Mouse (Mus musculus) retina, postnatal 7 days (tissue): ENCODE measurements around the gene Rdh16.
"Not testable (repeated sequence)": the region's sequence is repeated elsewhere in the genome, so short reads cannot be mapped to it uniquely, and the experiment has no call there.

Experiments
- DNase-seq: peaks from one replicate; pipeline ENCODE4 v3.0.0-alpha.2; 2012; ENCODE audit warnings: low read depth, low spot score

Rdh16 gene

DNA sequence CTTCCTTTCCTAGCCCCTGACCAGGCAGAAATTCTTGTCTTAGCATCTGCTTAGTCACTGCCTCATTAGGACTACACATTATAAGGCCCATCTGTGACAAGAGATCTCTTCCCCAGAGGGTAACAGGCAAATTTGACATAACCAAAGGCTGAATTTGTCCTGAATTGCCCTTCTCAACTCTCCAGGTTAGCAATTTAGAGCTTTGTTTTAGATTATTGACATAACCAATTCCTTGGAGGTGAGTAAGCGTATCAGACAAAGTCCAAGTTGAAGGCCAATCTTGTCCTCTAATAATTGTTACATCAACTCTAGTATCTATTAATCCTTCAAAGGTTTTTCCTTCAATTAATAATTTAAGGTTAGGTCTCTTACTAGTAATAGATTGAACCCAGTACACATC is 33.2 kb downstream of the Rdh16 start:
- DNase-seq = not testable (repeated sequence)

DNA sequence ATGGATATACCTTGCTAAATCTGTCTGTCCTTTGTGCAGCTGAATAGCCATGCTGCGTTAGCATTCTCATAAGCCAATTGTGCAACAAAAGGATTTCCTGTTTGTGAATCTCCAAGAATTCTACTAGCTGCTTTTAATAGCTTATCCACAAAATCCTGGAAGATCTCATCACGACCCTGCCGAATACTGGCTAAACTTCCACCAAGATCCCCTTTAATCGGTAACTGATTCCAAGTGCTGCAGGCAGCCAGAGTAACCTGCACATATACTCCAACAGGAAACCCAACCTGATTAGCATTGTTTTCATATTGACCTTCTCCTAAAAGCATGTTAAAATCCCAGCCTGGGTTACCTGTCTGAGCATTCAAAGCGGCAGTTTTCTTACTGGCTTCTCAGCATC is 34.3 kb downstream of the Rdh16 start:
- no peak for DNase-seq

DNA sequence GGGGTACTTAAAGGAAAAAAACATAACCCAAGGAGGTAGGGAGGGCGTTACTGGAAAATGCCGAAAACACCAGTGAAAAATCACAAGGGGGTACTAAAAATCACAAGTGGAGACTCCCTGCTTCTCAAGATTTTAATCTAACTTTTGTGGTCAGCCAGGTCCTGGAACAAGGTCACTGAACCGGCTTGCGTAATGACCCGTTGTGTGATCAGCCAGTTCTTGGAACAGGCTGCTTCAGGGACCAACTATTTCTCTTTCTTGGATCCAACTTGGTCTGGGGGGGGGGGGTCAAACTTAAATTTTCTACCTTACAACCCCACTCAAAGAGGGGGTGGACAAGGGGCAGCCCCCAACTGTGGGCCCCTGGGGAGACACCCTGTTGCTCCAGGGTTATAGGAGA is 36.8 kb downstream of the Rdh16 start:
- DNase-seq = not testable (repeated sequence)

DNA sequence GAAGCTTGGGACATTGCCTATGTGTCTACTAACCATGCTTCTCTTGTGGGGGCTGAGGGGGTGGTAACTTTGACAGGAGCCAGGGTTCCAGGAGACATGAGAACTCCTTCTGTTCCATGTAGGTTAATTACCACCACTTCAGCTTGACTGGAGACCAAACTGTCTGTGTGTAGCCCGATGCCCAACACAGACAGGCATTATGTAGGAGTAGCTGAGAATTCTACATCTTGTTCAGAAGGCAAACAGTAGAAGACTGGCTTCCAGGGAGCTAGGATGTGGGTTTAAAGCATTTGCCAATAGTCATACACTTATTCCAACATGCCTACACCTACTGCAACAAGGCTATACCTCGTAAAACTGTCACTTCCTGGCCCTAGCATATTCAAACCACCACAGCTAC is 37.6 kb downstream of the Rdh16 start:
- no peak for DNase-seq

DNA sequence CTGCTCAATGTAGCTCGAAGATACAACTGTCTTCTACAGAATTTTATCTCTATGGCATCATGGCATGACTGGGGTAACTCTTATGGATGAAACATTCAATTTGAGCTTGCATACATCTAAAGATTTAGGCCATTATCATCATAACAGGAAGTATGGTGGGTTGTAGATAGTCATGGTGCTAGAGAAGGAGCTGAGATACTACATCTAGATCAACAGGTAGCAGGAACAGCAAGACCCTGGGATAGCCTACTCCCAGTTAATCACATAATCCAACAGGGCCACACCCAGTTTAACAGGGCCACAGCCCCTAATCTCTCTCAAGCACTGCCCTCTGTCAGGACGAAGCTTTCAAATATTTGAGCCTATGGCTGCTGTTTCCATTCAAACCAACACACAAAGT is 39.8 kb downstream of the Rdh16 start:
- no peak for DNase-seq

DNA sequence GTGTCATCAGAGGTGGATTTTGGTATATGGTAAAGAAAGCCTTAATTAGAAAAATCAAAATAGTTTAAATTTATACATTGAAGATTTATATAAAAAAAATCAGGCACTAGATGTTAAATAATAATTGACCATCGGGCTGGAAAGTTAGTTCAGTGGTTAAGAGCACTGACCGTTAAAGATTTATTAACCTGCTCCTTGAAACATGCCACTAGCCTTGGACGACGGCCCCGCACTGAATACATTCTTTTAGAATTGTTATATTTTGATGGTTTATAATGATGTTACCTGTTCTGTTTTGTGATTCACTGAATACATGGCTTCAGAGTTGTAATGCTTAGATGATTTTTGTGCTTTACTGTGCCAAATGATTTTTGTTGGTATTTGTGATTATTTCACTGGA is 45.0 kb downstream of the Rdh16 start:
- not testable (repeated sequence) for DNase-seq

DNA sequence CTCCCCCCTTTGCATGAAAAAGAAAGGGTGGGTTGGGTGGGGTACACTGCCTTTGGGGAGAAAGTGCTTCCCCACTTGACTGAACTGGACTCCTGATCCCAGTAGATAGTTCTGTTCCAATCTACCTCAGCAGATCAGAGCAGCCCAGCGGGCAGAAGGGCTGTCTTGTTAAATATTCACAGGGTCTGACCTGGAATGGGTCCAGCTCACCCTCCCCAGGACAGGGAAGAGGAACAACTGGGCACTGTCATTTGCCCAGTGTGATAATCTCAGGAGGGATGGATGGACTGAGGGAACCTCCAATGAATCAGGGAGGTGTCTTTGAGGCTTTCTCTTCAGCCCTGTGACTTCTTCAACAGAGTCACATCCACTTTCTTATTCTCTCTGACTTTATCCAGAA is 47.1 kb downstream of the Rdh16 start:
- DNase-seq = no peak

DNA sequence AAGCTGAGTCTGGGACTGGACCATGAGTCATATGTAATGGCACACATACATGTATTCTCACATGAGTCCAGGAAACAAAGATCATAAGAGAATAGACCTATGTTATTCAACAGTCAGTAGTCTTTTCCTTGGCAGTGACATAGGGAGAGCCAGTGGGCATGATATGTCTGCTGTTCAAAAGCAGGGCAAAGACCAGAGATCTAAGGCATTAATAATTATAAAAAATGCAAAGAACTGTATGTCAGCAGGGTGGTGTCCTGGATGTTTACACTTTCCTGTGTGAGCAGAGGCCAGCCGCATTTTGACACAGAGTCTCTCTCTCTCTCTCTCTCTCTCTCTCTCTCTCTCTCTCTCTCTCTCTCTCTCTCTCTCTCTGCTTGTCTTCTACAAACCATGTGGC is 48.7 kb downstream of the Rdh16 start, which contains the start of gene Rdh19:
Gene Rdh19, plus strand, starts transcription at position 301 of the 400 bp plus-strand sequence.
- DNase-seq = no peak

DNA sequence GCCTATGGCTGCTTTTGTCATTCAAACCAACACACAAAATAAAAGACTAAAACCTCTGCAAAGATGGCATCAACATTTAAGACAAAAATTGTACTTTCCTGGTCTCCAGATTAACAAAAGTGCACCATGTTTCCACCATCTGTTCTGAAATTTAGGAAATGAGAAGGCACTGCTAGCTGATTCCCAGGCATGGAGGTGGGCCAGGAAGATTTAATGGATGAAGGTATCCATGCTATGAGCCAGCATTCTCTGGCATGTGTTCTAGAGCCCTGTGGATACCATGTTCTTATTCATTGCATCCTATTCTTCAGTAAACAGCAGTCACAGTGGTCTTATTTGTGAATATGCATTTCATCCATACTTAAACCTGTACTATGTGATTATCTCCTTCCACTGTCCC is 55.4 kb downstream of the Rdh16 start:
- DNase-seq = no peak

DNA sequence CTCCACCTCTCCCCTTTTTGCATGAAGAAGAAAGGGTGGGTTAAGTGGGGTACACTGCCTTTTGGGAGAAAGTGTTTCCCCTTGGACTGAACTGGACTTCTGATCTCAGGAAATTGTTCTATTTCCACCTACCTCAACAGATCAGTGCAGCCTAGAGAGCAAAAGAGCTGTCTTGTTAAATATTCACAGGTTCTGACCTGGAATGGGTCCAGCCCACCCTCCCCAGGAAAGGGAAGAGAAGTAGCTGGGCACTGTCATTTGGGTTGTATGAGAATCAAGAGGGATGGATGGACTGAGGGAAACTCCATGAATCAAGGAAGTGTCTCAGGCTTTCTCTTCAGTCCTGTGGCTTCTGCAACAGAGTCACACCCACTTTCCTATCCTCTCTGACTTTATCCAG is 64.0 kb downstream of the Rdh16 start:
- DNase-seq = no peak

DNA sequence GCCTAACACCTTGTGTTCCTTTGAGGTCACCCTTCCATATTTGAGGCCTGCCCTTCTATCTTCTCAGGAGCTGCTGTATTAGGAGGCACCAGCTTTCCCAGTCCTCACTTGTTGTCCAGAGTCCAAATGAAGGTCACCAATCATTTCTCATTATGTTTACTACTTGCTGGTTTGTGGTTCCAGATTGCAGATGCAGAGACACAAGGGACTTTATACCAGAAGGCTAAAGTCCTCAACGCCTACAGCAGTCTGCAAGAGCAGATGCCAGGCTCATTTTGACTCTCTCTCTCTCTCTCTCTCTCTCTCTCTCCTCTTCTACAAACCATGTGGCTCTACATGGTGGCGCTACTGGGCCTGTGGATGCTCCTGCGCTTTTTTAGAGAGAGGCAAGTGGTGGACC is 65.3 kb downstream of the Rdh16 start, which contains the start of gene Rdh16f2:
Gene Rdh16f2, plus strand, starts transcription at position 243 of the 400 bp plus-strand sequence.
- DNase-seq = no peak

DNA sequence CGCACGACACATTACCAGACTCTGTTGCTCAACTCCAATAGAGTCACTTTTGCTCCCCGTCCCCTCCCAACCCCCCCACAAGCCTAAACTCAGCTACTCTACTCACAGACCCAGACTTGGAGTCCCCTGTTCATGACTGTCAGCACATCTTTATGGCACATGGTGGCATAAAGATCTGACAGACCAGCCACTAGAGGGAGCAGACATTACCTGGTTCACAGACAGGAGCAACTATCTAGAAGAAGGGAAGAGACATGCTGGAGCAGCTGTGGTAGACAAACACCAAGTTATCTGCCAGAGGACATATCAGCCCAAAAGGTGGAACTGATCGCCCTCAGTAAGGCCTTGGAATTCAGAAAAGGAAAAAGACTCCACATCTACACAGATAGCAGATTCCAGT is 71.5 kb downstream of the Rdh16 start:
- DNase-seq = no peak

DNA sequence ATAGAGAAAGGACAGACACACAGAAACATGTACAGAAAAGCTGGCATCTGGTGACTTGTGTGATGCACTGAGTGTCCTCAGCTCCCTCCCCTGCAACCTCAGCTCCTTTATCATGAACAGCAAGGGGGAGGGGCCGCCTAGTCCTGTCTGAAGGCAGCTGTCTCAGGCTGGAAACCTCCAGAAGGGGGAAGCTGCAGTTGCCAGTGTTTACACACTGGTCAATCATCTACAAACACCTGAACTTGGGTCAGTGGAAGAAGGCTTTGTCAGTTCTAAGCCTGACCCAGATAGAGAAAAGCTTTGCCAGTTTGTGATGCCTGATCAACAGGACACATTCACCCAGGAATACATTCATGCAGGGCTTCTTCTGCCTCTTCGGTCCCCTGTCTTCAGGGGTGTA is 76.7 kb downstream of the Rdh16 start:
- no peak for DNase-seq

DNA sequence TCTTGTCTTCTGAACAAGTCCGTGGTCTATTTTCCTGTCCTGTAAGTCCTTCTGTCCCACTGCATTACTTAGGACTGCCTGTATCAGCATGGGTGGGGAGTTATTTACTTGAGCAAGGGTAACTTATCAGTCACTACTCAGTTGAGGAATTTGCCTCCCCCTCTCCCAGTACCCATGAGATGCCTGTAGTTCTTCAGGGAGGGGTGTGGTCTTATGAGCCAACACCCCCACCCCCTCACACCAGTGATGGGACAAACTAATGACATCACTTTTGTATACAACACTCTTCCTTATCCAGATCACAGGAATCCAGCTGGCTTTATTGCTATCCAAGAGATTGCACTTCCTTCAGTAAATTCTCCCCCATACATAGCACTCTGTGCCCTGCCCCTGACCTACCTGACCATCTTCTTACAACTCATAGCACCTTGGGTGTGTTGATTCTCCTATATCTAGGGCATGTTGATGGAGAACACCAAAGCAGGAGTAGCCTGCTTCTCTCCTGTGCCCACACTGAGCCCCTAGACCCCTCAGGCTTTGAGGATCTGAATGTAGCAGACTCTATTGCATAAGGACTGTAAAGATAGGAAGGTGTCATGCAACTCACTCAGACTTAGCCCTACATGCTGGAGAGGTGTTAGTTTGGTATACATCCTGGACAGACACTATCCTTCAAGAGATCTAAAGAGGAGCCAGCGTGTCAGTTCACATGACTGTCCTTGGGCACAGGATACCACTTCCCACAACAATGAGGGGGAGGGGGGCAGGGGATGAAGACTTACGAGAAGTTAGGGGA is 77.5 kb downstream of the Rdh16 start:
- no peak for DNase-seq

DNA sequence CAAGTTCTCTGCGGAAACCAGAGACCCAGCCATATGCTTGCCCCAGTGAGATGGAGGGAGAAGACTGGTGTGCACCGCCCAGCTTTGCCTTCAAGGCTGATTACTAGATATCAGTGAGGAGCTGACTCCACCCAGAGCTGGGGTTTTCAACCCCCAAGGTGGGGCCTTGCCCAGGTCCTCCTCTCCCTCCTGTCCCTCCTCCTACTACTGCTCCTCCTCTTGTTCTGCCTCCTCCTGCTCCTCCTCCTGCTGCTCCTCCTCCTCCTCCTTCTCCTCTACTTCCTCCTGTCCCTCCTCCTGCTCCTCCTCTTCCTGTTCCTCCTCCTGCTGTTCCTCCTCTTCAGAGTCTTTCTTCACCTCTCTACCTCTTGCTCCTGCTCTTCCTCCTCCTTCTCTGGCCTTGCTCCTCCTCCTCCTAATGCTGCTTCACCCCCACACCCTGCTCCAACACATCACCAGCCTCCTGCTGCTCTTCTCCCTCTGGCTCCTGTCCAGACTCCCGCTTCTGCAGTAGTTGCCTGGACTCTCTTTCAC is 78.3 kb downstream of the Rdh16 start:
- no peak for DNase-seq

DNA sequence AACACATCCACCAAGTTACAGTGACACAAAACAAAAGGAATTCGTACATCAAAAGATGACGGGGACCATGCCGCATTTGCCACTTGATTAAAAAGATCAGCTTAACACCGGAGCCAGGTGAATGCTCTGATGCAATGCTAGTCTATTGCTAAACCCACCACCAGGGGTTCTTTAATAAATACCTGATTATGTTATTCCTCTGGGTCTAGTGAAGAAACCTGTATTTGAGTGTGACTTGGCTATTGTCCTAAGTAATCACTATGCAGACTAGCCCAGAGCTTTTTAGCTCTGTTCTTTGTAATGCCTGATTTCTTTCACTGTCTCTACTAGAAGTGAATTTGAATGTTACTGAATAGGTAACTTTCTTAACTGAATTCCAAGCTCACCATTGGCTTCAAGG is 80.1 kb downstream of the Rdh16 start:
- DNase-seq = no peak

DNA sequence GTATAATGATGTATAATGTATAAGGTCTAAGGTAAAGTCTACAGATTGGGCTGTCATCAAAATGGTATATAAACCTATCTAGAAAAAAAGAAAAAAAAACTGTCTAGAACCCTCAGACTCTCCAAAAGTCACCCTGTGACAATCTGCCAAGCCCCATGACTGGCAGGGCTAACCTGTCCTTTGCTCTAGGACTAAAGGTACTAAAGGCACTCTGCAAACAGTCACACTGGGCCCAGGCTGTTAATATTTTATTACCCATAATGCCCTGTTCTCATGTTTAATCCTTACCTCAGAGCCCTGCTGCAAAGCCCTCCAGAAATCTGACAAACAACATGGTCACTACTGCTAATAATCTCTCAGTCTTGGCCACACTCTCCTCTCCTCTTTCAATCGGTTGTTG is 85.6 kb downstream of the Rdh16 start:
- no peak for DNase-seq

DNA sequence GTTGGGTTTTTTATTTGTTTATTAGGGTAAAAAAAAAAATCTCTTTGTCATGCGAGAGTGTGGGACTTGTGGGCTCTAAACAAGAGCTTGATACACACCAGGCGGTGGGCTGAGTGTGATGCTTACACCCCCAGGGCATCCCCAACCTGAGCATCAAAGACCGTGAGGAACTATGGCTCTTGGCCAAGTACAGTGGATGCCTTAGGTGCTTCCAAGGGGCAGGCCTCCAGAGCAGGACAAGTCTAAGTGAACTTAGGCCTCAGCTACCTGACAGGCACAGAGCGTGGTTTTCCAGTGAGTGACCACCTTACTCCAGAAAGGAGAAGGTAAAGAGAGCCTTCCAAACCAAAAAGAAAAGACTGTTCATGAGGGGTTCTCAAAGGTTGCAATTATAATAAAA is 86.0 kb downstream of the Rdh16 start:
- no peak for DNase-seq

DNA sequence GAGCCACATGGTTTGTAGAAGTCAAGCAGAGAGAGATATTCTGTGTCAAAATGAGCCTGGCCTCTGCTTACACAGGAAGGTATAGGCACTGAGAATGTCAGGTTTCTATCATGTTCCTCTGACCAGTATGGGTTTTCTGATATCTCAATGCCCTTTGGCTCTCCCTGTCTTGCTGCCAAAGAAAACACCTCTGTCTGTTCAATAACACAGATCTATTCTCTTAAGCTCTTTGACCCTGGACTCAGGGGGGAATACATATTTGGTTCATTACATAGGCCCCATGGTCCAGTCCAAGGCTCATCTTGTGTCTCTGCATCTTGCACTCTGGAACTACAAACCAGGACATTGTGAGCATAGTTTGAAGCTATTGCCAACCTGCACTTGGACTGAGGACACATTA is 87.7 kb downstream of the Rdh16 start, which contains the start of gene Rdh7:
Gene Rdh7, minus strand, starts transcription at position 213 of the 400 bp plus-strand sequence.
- no peak for DNase-seq

DNA sequence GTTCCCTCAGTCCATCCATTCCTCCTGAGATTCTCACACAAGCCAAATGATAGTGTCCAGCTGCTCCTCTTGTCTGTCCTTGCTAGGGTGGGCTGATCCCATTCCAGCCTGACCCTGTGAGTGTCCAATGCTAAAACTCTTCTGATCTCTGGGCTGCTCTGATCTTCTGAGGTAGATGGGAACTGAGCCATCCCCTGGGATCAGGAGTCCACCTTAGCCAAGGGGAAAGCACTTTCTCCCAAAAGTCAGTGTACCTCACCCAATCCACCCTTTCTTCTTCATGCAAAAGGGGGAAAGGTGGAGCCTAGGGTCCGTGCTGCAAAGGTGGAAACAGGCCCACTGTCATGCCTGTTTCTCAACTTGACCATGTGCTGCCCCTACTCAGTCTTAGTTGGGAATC is 90.5 kb downstream of the Rdh16 start:
- DNase-seq = no peak

DNA sequence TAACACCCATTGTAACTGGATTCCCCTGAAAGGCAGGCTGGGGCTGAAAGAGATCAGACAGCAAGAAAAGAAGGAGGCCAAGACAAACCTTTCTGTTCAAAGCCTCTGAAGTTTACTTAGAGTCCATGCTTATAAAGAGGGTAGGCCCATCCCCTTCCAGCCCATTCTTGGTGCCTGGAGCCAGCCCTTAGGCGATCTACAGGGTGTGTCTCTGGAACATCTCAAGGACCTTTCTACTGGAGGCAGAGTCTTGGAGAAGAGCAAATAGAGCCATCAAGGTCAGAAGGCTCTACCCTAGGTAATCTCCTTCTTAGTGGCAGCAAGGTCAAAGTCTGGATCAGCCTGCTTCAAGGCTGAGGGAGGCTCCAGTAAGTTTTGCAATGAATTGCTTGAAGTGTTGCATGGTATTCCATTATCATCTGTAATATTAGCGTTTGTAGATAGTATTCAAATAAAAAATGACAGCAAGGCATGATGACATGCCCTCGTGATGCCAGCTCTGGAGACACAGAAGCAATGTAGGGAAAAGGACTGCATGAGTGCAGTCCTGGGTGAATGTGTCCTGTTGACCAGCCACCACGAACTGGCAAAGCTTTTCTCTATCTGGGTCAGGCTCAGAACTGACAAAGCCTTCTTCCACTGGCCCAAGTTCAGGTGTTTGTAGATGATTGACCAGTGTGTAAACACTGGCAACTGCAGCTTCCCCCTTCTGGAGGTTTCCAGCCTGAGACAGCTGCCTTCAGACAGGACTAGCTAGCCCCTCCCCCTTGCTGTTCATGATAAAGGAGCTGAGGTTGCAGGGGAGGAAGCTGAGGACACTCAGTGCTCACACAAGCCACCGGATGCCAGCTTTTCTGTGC is 92.4 kb downstream of the Rdh16 start:
- DNase-seq = not testable (repeated sequence)
